Mouse (Mus musculus) midbrain, embryonic 11.5 days (tissue): ENCODE measurements around the gene Tacc2. TPM values are rescaled to one million over a fixed set of nuclear protein-coding genes. Genes with fewer than 3 reads are reported as not detected.

Experiments
- ATAC-seq: fragments of 200-750 bp; cut with Nextera tagmentation; 2 replicates; pipeline ENCODE4 v1.8.0; 2017; ENCODE audit warnings: moderate TSS enrichment, moderate library complexity; ENCODE audit not compliant: low FRiP score
- DNase-seq: peaks from one replicate; pipeline ENCODE4 v3.0.0; 2015; ENCODE audit warnings: low spot score; ENCODE audit errors: missing footprints
- H3K27ac ChIP-seq: fragments of 300-500 bp; sonication (generic); 2 replicates; pipeline ENCODE4 v1.5.1; 2014; ENCODE audit warnings: low read depth, low read length
- H3K27me3 ChIP-seq: fragments of 300-500 bp; sonication (generic); 2 replicates; pipeline ENCODE4 v1.6.1; 2014; ENCODE audit warnings: mild to moderate bottlenecking, low read length, moderate library complexity, mixed read lengths; ENCODE audit not compliant: control insufficient read depth, insufficient read depth
- H3K36me3 ChIP-seq: fragments of 300-500 bp; sonication (generic); 2 replicates; pipeline ENCODE4 v1.6.1; 2014; ENCODE audit warnings: mild to moderate bottlenecking, low read length, moderate library complexity, mixed read lengths; ENCODE audit not compliant: control insufficient read depth, insufficient read depth
- H3K4me1 ChIP-seq: fragments of 300-500 bp; sonication (generic); 2 replicates; pipeline ENCODE4 v1.6.1; 2014; ENCODE audit warnings: low read length; ENCODE audit not compliant: control insufficient read depth, insufficient read depth
- H3K4me2 ChIP-seq: fragments of 300-500 bp; sonication (generic); 2 replicates; pipeline ENCODE4 v1.6.1; 2014; ENCODE audit warnings: mild to moderate bottlenecking, moderate library complexity
- H3K4me3 ChIP-seq: fragments of 300-500 bp; sonication (generic); 2 replicates; pipeline ENCODE4 v1.5.1; 2014; ENCODE audit warnings: low read depth, low read length
- H3K9ac ChIP-seq: fragments of 300-500 bp; sonication (generic); 2 replicates; pipeline ENCODE4 v1.6.1; 2014; ENCODE audit warnings: low read length
- H3K9me3 ChIP-seq: fragments of 300-500 bp; sonication (generic); 2 replicates; pipeline ENCODE4 v1.6.1; 2016; ENCODE audit warnings: low read length; ENCODE audit not compliant: control insufficient read depth
- WGBS: fragments of 180-500 bp; shearing (Covaris S2); extraction: QIAGEN DNeasy Blood & Tissue Kit; methylation state at CpG from one replicate; pipeline ENCODE4 v1.1.7; 2014; 5-methylcytosine and 5-hydroxymethylcytosine counted together
- polyA plus RNA-seq: library from polyadenylated mRNA; unstranded; fragments of >200 nt; fragmentation: Nextera tagmentation; extraction: Ambion mirVana; gene quantifications from 2 replicates; pipeline ENCODE4 v1.2.1, GENCODE M21; 2014

The Tacc2 gene
- polyA plus RNA-seq, 1 experiment from 2014 or later: 47.3 TPM

- Histone ChIP-seq H3K27me3 (no peaks in the 10 kb centered on the region), H3K4me3 (no peak overlapping the region), H3K27ac (no peak overlapping the region), H3K36me3 (no peaks in the 10 kb centered on the region), H3K4me2 (no peak overlapping the region), H3K9ac (no peak overlapping the region), H3K9me3 (no peaks in the 10 kb centered on the region), H3K4me1 (no peaks in the 10 kb centered on the region)
- DNase-seq: no peak
- 95% methylated on average over 4 of the region's 4 CpGs for WGBS
- ATAC-seq: no peak
Measured at GRCm38 (mm10) chr7:130634259-130634871, 57.1 kb downstream of the Tacc2 start.

GRCm38 (mm10) chr7:130635212-130635611 is 58.0 kb downstream of the Tacc2 start:
- Histone ChIP-seq H3K4me2 (no peak overlapping the region), H3K36me3 (no peaks in the 10 kb centered on the region), H3K4me3 (no peak overlapping the region), H3K9me3 (no peaks in the 10 kb centered on the region), H3K9ac (no peak overlapping the region), H3K4me1 (no peaks in the 10 kb centered on the region), H3K27me3 (no peaks in the 10 kb centered on the region), H3K27ac (no peak overlapping the region)
- ATAC-seq (no peak), DNase-seq (no peak)
- 70% methylated on average over 7 of the region's 7 CpGs for WGBS

GRCm38 (mm10) chr7:130636274-130636673 is 59.0 kb downstream of the Tacc2 start:
- H3K27me3 ChIP-seq: no peaks in the 10 kb centered on the region
- ATAC-seq (no peak), DNase-seq (no peak)
- no peak overlapping the region for H3K4me3 ChIP-seq
- no peaks in the 10 kb centered on the region for H3K36me3 ChIP-seq
- no peak overlapping the region for H3K4me2 ChIP-seq
- no peaks in the 10 kb centered on the region for H3K9me3 ChIP-seq
- 80% methylated on average over 3 of the region's 3 CpGs for WGBS
- no peak overlapping the region for H3K27ac ChIP-seq
- H3K9ac ChIP-seq: no peak overlapping the region
- H3K4me1 ChIP-seq: no peaks in the 10 kb centered on the region

- H3K9ac ChIP-seq: no peak overlapping the region
- no peaks in the 10 kb centered on the region for H3K36me3 ChIP-seq
- H3K27ac ChIP-seq: no peak overlapping the region
- WGBS: 87% methylated on average over 4 of the region's 4 CpGs
- ATAC-seq: no peak
- no peak overlapping the region for H3K4me2 ChIP-seq
- no peak overlapping the region for H3K4me3 ChIP-seq
- no peaks in the 10 kb centered on the region for H3K27me3 ChIP-seq
- no peaks in the 10 kb centered on the region for H3K4me1 ChIP-seq
- no peaks in the 10 kb centered on the region for H3K9me3 ChIP-seq
- no peak for DNase-seq
Measured at GRCm38 (mm10) chr7:130636902-130637301, 59.7 kb downstream of the Tacc2 start.

GRCm38 (mm10) chr7:130637811-130638210 is 60.6 kb downstream of the Tacc2 start:
- Histone ChIP-seq H3K4me2 (no peak overlapping the region), H3K4me3 (no peak overlapping the region), H3K27me3 (no peaks in the 10 kb centered on the region), H3K4me1 (peaks cover under 1% of the 10 kb centered on the region; the same call in 1 of the 2 replicates), H3K27ac (no peak overlapping the region), H3K9ac (no peak overlapping the region), H3K36me3 (no peaks in the 10 kb centered on the region), H3K9me3 (no peaks in the 10 kb centered on the region)
- ATAC-seq (no peak), DNase-seq (no peak)
- 52% methylated on average over 6 of the region's 6 CpGs for WGBS

- peaks cover 9% of the 10 kb centered on the region for H3K4me1 ChIP-seq
- no peak overlapping the region for H3K9ac ChIP-seq
- H3K4me2 ChIP-seq: no peak overlapping the region
- no peaks in the 10 kb centered on the region for H3K36me3 ChIP-seq
- ATAC-seq (no peak), DNase-seq (no peak)
- 92% methylated on average over 9 of the region's 9 CpGs for WGBS
- no peak overlapping the region for H3K4me3 ChIP-seq
- no peaks in the 10 kb centered on the region for H3K27me3 ChIP-seq
- no peaks in the 10 kb centered on the region for H3K9me3 ChIP-seq
- no peak overlapping the region for H3K27ac ChIP-seq
Measured at GRCm38 (mm10) chr7:130640681-130641080, 63.4 kb downstream of the Tacc2 start.

- Histone ChIP-seq H3K4me3 (peak overlapping the region; percentile 60), H3K9ac (peak overlapping the region; percentile 91), H3K4me1 (peaks cover 20% of the 10 kb centered on the region), H3K27ac (peak overlapping the region; percentile 84; the same call in 1 of the 2 replicates), H3K27me3 (no peaks in the 10 kb centered on the region), H3K36me3 (no peaks in the 10 kb centered on the region), H3K9me3 (no peaks in the 10 kb centered on the region), H3K4me2 (peak overlapping the region; percentile 94)
- DNase-seq: no peak
- peak; percentile 31; the same call in 1 of the 2 replicates for ATAC-seq
- WGBS: 19% methylated on average over 15 of the region's 15 CpGs
Measured at GRCm38 (mm10) chr7:130645332-130645993, 68.2 kb downstream of the Tacc2 start.

- DNase-seq (peak; percentile 98), ATAC-seq (peak; percentile 85)
- H3K9ac ChIP-seq: peak overlapping the region; percentile 91
- H3K4me1 ChIP-seq: peaks cover 20% of the 10 kb centered on the region
- H3K4me3 ChIP-seq: peak overlapping the region; percentile 60
- H3K9me3 ChIP-seq: no peaks in the 10 kb centered on the region
- H3K27ac ChIP-seq: peak overlapping the region; percentile 84
- H3K36me3 ChIP-seq: no peaks in the 10 kb centered on the region
- H3K27me3 ChIP-seq: no peaks in the 10 kb centered on the region
- WGBS: under 1% methylated on average over 54 of the region's 55 CpGs
- peak overlapping the region; percentile 94 for H3K4me2 ChIP-seq
Measured at GRCm38 (mm10) chr7:130645994-130646761, 68.9 kb downstream of the Tacc2 start.

- H3K4me3 ChIP-seq: peak overlapping the region; percentile 60
- peak overlapping the region; percentile 94 for H3K4me2 ChIP-seq
- no peaks in the 10 kb centered on the region for H3K36me3 ChIP-seq
- DNase-seq (peak; percentile 95), ATAC-seq (peak; percentile 72)
- peak overlapping the region; percentile 91 for H3K9ac ChIP-seq
- H3K4me1 ChIP-seq: peaks cover 20% of the 10 kb centered on the region
- no peaks in the 10 kb centered on the region for H3K9me3 ChIP-seq
- H3K27ac ChIP-seq: peak overlapping the region; percentile 84; the same call in 1 of the 2 replicates
- no peaks in the 10 kb centered on the region for H3K27me3 ChIP-seq
- WGBS: under 1% methylated on average over 18 of the region's 18 CpGs
Measured at GRCm38 (mm10) chr7:130646762-130647139, 69.5 kb downstream of the Tacc2 start.
